Mouse (Mus musculus): ENCODE measurements around the gene Folr2.

DNA sequence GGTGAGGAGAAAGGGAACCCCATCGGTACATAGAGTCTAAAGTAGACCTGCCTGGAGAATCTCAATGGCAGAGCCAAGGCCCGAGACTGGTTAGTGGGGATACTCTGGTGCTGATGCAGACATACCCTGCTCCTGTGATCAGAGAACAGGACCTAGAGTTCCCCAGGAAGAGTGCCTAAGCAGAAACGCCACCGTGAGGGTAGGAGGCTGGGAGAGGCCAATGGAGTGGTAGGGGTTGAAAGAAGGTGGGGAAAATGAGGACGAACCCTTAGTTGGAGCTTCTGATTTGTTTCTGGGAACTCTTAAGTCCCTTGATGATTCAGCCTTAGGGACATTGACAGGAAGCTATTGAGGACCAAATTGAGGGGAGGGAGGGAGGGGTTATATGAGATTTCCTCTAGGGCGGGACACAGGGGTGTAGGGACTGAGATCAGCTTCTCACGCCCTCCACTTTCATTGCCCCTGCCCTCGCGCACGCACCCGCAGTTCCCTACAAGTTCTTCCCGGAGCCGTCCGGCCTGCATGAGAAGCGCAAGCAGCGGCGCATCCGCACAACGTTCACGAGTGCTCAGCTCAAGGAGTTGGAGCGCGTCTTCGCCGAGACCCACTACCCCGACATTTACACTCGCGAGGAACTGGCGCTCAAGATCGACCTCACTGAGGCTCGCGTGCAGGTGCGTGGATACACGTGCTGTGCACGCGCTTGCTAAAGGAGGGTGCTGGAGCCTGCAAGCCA, 36.5 kb downstream of the Folr2 start:
- no peak for TF ChIP-seq CTCF (IDR thresholded peaks at IDR 0.05; ENCODE audit: extremely low read depth, insufficient read depth, low read length)
- TF ChIP-seq POLR2A (IDR thresholded peaks at IDR 0.05; ENCODE audit: extremely low read depth, insufficient read depth, low read length) = no peak

Data from cortical plate, adult 2 months (tissue).